Mouse (Mus musculus) B cell, adult 62 days (primary cell): ENCODE data around the gene Dpy30. TPM values are rescaled to one million over a fixed set of nuclear protein-coding genes. Genes with fewer than 3 reads are reported as not detected.

Experiments used
- total RNA-seq: library from RNA; stranded (reverse); gene quantifications from 4 replicates; pipeline ENCODE4 v1.2.4, GENCODE M21; 2023

Gene Dpy30
- 43.0 to 52.6 TPM (median 45.7 TPM) in 4 replicates for total RNA-seq

DNA sequence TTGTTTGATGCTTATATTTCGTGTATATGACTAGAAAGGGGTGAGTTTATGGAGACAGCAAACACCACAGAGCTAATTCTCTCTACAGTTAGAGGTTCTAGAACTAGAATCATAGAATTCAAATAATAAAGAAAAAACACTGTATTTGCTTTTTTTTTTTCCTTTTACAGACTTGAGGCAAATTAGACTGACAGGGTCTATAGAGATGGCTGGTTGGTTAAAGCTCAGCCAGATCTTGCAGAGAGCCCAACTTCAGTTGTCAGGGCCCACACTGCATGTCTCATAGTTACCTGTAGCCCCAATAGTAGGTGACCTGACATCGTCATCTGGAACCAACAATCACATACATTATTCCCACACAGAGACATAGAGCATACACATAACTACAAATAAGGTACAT, at the start of gene Dpy30:
Dpy30 (minus strand) TSS at position 101 of the 400 bp plus-strand sequence.

DNA sequence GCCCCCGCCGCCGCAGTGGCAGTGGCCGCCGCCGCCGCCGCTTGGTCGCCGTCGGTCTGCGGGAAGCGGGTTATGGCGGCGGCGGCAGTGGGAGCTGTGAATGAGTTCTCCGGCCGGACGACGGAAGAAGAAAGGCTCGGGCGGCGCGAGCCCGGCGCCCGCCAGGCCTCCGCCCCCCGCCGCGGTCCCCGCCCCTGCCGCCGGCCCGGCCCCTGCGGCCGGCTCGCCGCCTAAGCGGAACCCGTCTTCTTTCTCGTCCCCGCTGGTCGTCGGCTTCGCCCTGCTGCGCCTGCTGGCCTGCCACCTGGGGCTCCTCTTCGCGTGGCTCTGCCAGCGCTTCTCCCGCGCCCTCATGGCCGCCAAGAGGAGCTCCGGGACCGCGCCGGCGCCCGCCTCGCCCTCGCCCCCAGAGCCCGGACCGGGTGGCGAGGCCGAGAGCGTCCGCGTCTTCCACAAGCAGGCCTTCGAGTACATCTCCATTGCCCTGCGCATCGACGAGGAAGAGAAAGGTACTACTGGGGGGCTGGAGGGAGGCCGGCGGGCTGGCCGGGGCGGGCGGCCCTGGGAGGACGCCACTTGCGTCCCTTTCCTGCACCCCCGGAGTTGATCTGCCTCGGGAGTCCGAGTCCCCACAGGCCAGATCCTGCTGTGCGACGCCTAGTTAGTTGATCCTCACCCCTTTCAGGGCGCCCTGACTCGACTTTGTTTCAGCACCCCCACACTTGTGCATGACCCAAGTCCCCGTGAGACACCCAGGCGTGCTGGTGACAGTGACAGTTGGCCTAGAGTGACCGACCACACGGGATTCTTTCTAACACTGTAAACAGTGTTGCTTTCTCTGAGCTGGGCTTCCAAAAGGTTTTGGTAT, 15.4 kb upstream of the Dpy30 start, which contains the start of gene Spast:
Spast (plus strand) TSS at position 51 of the 868 bp plus-strand sequence.

DNA sequence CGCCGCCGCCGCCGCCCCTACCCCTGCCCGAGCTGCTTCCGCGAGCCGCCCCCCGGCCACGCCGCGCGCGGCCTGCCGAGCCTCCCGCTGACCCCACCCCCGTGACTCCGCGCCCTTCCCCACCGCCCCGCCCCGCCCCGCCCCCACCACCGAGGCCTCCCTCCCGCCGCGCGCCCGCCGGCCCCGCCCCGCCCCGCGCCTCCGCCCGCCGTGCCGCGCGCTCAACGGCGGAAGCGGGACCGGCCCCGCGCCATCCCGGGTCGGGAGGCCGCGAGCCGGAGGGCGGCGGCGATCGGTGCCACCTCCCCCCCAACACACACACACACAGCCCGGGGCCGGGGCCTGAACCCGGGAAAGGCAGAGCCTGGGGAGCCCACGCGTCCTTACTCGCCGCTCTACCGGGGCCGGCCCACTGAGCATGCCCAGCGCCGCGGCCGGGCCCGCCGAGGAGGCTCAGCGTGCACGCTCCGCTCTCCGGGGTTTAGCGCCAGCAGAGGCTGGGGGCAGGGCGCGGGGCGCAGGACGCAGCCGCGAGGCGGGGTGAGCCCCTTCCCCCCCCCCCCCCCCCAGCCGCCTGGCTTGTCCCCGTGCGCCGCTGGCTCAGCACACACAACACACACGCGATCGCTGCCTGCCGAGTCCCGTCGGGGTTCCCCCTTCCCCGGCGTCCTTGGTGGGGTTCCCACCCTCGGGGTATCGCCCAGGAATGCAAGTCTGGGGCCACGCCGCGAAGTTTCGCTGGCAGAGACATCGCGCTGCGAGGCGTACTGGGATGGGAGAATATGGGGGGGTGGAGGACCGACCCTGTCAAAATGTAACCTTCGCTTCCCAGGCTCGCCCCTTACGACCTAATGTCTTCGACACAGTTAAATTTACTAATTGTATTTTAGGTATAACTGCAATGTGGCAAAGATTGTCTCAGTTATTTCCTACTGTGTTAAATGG, 28.4 kb downstream of the Dpy30 start, which contains the start of gene Memo1:
Memo1 (minus strand) TSS at position 496 of the 945 bp plus-strand sequence.

Other genes starting within 250 kb of the Dpy30 start
- 31.8 to 38.7 TPM (median 34.2 TPM) in 4 replicates for gene Memo1, start 28.4 kb downstream of the Dpy30 start, total RNA-seq
- gene Spast, start 15.0 kb upstream of the Dpy30 start, total RNA-seq: 28.6 to 31.5 TPM (median 29.2 TPM) in 4 replicates
- 12.3 to 16.7 TPM (median 13.3 TPM) in 4 replicates for gene Slc30a6, start 71.7 kb upstream of the Dpy30 start, total RNA-seq
- 19.0 to 22.1 TPM (median 19.5 TPM) in 4 replicates for gene Nlrc4, start 135.2 kb upstream of the Dpy30 start, total RNA-seq
- gene Yipf4, start 165.5 kb upstream of the Dpy30 start, total RNA-seq: 63.3 to 84.8 TPM (median 73.5 TPM) in 4 replicates
- gene Birc6, start 204.4 kb upstream of the Dpy30 start, total RNA-seq: 222 to 226 TPM (median 226 TPM) in 4 replicates